In the genomic region with DNA sequence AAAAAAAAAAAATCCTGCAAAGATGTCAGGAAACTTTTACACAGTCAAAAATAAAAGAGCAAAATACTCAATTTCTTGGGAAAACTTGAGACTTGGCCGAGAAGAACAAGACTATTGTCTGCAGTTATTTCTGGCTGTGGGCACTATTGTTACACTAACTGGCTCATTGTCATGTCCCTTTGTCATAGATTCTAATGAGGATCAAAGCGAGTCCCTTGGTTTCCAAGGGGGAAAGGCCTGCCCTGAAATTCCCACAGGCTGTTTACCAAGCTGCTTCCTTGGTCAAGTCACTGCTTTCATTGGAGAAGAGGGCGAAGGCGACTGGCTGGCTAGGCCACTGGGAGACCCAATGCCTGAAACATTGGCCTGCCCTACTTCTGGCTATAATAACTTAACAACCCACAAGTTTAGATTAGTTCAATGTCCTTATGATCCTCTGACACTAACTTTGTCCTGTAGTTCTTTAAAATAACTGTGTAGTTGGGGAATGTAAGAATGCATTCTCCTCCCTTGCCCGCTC, we compare ENCODE assay signal across 20 mouse cellular contexts. TPM values are rescaled to one million over a fixed set of nuclear protein-coding genes. Genes with fewer than 3 reads are reported as not detected.
DNase-seq lines count a peak whose midpoint lies in the region; ATAC-seq and TF ChIP-seq lines count a peak whose summit lies in the region.
"Had no signal": no experiment of that assay in that cellular context is flagged by ENCODE, and none has a peak within 500 bp of the region (broad histone marks: within the 10 kb centered on the region; RNA-seq: fewer than 3 reads in every experiment).

No protein-coding gene starts in this region.

- 0 out of 2 replicates have a peak overlapping the region, but pooled peaks have one; percentile 39 for H3K27ac ChIP-seq in embryonic facial prominence, embryonic 15.5 days (replicated peaks)
- no peak overlapping the region for H3K27ac ChIP-seq in embryonic facial prominence, embryonic 10.5 days (replicated peaks)
- H3K27ac ChIP-seq in layer of hippocampus, adult 2 months = peak overlapping the region; percentile 41
- H3K27ac ChIP-seq: forebrain, embryonic 15.5 days; liver, embryonic 14.5 days had no signal

- WGBS in embryonic facial prominence, embryonic 15.5 days = 67% methylated on average over 5 of the region's 5 CpGs
- 45% methylated on average over 5 of the region's 5 CpGs for WGBS in embryonic facial prominence, embryonic 10.5 days

- no peak overlapping the region for H3K4me3 ChIP-seq in embryonic facial prominence, embryonic 15.5 days (replicated peaks)
- H3K4me3 ChIP-seq in embryonic facial prominence, embryonic 10.5 days = no peak overlapping the region
- no peak overlapping the region for H3K4me3 ChIP-seq in layer of hippocampus, adult 2 months
- H3K4me3 ChIP-seq: forebrain, embryonic 15.5 days had no signal

- no peak overlapping the region for H3K4me2 ChIP-seq in embryonic facial prominence, embryonic 15.5 days (replicated peaks)
- H3K4me2 ChIP-seq: forebrain, embryonic 15.5 days; heart, embryonic 11.5 days; lung, embryonic 14.5 days had no signal

- H3K9ac ChIP-seq in embryonic facial prominence, embryonic 15.5 days = no peak overlapping the region
- H3K9ac ChIP-seq: forebrain, embryonic 15.5 days; liver, embryonic 14.5 days; lung, embryonic 14.5 days had no signal

- no peak for ATAC-seq in embryonic facial prominence, embryonic 15.5 days (ENCODE audit: insufficient number of reproducible peaks, low FRiP score, low TSS enrichment, low read depth)
- ATAC-seq: CD4-positive, CD25-positive, alpha-beta regulatory T cell, adult 4 months; forebrain, embryonic 15.5 days; intestine, postnatal 0 days had no signal

- H3K36me3 ChIP-seq in embryonic facial prominence, embryonic 15.5 days = peaks cover 6% of the 10 kb centered on the region
- peaks cover 12% of the 10 kb centered on the region for H3K36me3 ChIP-seq in embryonic facial prominence, embryonic 10.5 days (replicated peaks)
- H3K36me3 ChIP-seq: forebrain, embryonic 15.5 days; G1E had no signal

- no peak for TF ChIP-seq CTCF in layer of hippocampus, adult 2 months (conservative IDR thresholded peaks at IDR 0.05)

- DNase-seq in embryonic facial prominence, embryonic 10.5 days (ENCODE audit: low spot score) = no peak
- peak in 1 of 2 experiments; percentile 25 for DNase-seq in layer of hippocampus, adult 2 months (ENCODE audit: low spot score in 2 of 2)
- DNase-seq in layer of hippocampus, postnatal 25 days (ENCODE audit: extremely low spot score in 1 of 2, low spot score in 1 of 2) = no peak
- peak; percentile 54 for DNase-seq in Muller cell, postnatal 12 days (ENCODE audit: inconsistent ontology term)
- DNase-seq in retina, embryonic 14.5 days (ENCODE audit: low spot score) = peak; percentile 74
- no peak for DNase-seq in adrenal gland, postnatal 4 days (ENCODE audit: low spot score in 2 of 2)
- DNase-seq: adrenal gland, postnatal 14 days; cerebellum, adult 9-11 months; gastrocnemius, postnatal 10 days; kidney, postnatal 36 days; lung, embryonic 14.5 days; right cerebral cortex, postnatal 14 days; thymus, postnatal 14 days had no signal

- no peaks in the 10 kb centered on the region for H3K9me3 ChIP-seq in embryonic facial prominence, embryonic 15.5 days (replicated peaks)
- H3K9me3 ChIP-seq in embryonic facial prominence, embryonic 10.5 days = no peaks in the 10 kb centered on the region
- H3K9me3 ChIP-seq: forebrain, embryonic 15.5 days; G1E had no signal

- H3K4me1 ChIP-seq in embryonic facial prominence, embryonic 15.5 days = peaks cover 27% of the 10 kb centered on the region
- H3K4me1 ChIP-seq in embryonic facial prominence, embryonic 10.5 days = peaks cover 32% of the 10 kb centered on the region

- H3K27me3 ChIP-seq in embryonic facial prominence, embryonic 15.5 days = no peaks in the 10 kb centered on the region
- no peaks in the 10 kb centered on the region for H3K27me3 ChIP-seq in embryonic facial prominence, embryonic 10.5 days (replicated peaks; ENCODE audit: low read depth, poor library complexity, severe bottlenecking)
- H3K27me3 ChIP-seq: forebrain, embryonic 15.5 days had no signal

RNA-seq across cellular contexts. Expression of gene Rftn2, which starts 20.7 kb away (rescaled TPM):
- polyA plus RNA-seq in embryonic facial prominence, embryonic 15.5 days (2015; fragmentation: Nextera tagmentation; extraction: Ambion mirVana) = 23.1 and 23.3 TPM in 2 replicates
- polyA plus RNA-seq in embryonic facial prominence, embryonic 10.5 days (2016; fragmentation: Nextera tagmentation; extraction: Ambion mirVana) = 10.6 and 13.6 TPM in 2 replicates
- total RNA-seq in layer of hippocampus, adult 2 months (2021) = 10 to 100 TPM; 32.2 to 35.8 TPM
- total RNA-seq in layer of hippocampus, postnatal 25 days (2021) = 10 to 100 TPM; 32.0 to 33.8 TPM
- total RNA-seq in adrenal gland, postnatal 4 days (2021) = 10 to 100 TPM; 32.7 to 33.0 TPM

RNA-seq across cellular contexts. Expression of gene Mars2, which starts 31.1 kb away (rescaled TPM):
- 2.4 and 2.5 TPM in 2 replicates for polyA plus RNA-seq in embryonic facial prominence, embryonic 15.5 days (2015; fragmentation: Nextera tagmentation; extraction: Ambion mirVana)
- 3.2 and 3.4 TPM in 2 replicates for polyA plus RNA-seq in embryonic facial prominence, embryonic 10.5 days (2016; fragmentation: Nextera tagmentation; extraction: Ambion mirVana)
- 1 to 10 TPM; 8.8 to 9.5 TPM for total RNA-seq in layer of hippocampus, adult 2 months (2021)
- 1 to 10 TPM; 8.2 to 9.8 TPM for total RNA-seq in layer of hippocampus, postnatal 25 days (2021)
- 1 to 10 TPM; 5.2 to 6.0 TPM for total RNA-seq in adrenal gland, postnatal 4 days (2021)

Comparison
In these comparisons a context has a peak if more than half of its experiments do, and no peak if none do; other contexts are left out.
1. DNase-seq: peak in Muller cell, postnatal 12 days (single experiment) and retina, embryonic 14.5 days (single experiment); none in embryonic facial prominence, embryonic 10.5 days (single experiment), layer of hippocampus, postnatal 25 days (0 of 2) and adrenal gland, postnatal 4 days (0 of 2).